Mouse (Mus musculus) embryonic fibroblast, embryonic 13.5 days (primary cell): ENCODE data around the gene Tlx2. TPM values are rescaled to one million over a fixed set of nuclear protein-coding genes. Genes with fewer than 3 reads are reported as not detected.

ENCODE experiments used
- H3K27ac ChIP-seq: 2 replicates; pipeline ENCODE4 v1.5.1; 2012; ENCODE audit warnings: low read length, control low read depth, inconsistent platforms; ENCODE audit not compliant: insufficient read depth
- H3K4me1 ChIP-seq: 2 replicates; pipeline ENCODE4 v1.6.1; 2011; ENCODE audit warnings: low read length; ENCODE audit not compliant: control insufficient read depth, insufficient read depth
- H3K4me3 ChIP-seq: 2 replicates; pipeline ENCODE4 v1.5.1; 2011; ENCODE audit warnings: mild to moderate bottlenecking, control low read depth, low read length; ENCODE audit not compliant: insufficient read depth
- CTCF ChIP-seq: IDR thresholded peaks from 2 replicates; pipeline ENCODE4 v1.5.1; 2011; ENCODE audit warnings: mild to moderate bottlenecking, control low read depth, low read length, moderate library complexity, borderline replicate concordance; ENCODE audit not compliant: insufficient read depth
- POLR2A ChIP-seq: IDR thresholded peaks from 2 replicates; pipeline ENCODE4 v1.6.1; 2011; ENCODE audit warnings: low read depth, mild to moderate bottlenecking, control low read depth, low read length, moderate library complexity
- polyA plus RNA-seq: library from polyadenylated mRNA; stranded (reverse); fragments of >200 nt; gene quantifications from 2 replicates; pipeline ENCODE4 v1.2.4, GENCODE M21; 2011; ENCODE audit warnings: low read depth; ENCODE audit not compliant: missing spikeins, insufficient read length

The Tlx2 gene
- polyA plus RNA-seq, 1 experiment, result not detected

- no peak for TF ChIP-seq CTCF
- no peak for TF ChIP-seq POLR2A
- H3K4me3 ChIP-seq, result no peak overlapping the region
- no peak overlapping the region for H3K27ac ChIP-seq
- peaks cover 2% of the 10 kb centered on the region; the same call in 1 of the 2 replicates for H3K4me1 ChIP-seq
These were observed 41.5 kb upstream of the Tlx2 start for GRCm38 (mm10) chr6:83111510-83112136.

GRCm38 (mm10) chr6:83108762-83109668 is 38.9 kb upstream of the Tlx2 start, which contains the start of gene Mrpl53:
Mrpl53 (plus strand) TSS chr6:83109040.
- TF ChIP-seq CTCF, result no peak
- TF ChIP-seq POLR2A, result peak; percentile 74
- peak within 1 kb of the TSS; percentile 56 for H3K27ac ChIP-seq
- peak within 1 kb of the TSS; percentile 62 for H3K4me3 ChIP-seq
- H3K4me1 ChIP-seq, result no peaks in the 10 kb centered on the region

GRCm38 (mm10) chr6:83107566-83108400 is 37.7 kb upstream of the Tlx2 start:
- no peaks in the 10 kb centered on the region for H3K4me1 ChIP-seq
- no peak overlapping the region for H3K27ac ChIP-seq
- TF ChIP-seq POLR2A, result no peak
- TF ChIP-seq CTCF, result peak; percentile 87
- H3K4me3 ChIP-seq, result peak overlapping the region; percentile 62; the same call in 1 of the 2 replicates

GRCm38 (mm10) chr6:83104158-83104557 is 34.1 kb upstream of the Tlx2 start:
- Histone ChIP-seq H3K27ac (no peak overlapping the region), H3K4me3 (no peak overlapping the region), H3K4me1 (no peaks in the 10 kb centered on the region)
- 0 out of 2 replicates have a peak, but pooled peaks have one; percentile 5 for TF ChIP-seq POLR2A
- no peak for TF ChIP-seq CTCF

DNA sequence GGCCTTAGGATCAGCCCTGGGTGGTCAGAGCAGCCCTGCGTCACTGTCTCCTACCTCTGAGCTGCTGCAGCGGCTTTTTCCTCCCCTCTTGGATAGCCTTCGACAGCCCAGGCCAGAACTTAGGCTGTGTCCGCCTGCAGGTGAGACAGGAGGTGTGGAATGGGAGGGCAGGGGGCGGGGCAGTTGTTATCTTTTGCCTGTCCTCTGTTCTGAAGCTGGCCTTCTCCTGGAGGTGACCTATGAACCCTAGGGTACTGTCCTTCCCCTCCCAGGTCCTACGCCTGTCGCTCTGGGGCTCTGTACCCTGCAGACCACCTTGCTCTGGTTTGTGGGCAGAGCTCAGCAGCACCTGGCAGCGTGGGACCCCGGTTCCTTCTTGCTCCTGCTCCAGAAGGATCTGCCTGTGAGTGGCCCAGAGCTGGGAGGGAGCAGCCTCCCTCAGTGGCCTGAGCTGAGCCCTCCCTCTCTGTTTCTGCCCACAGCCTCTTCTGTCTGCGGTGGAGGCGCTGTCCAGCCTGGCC is 33.1 kb upstream of the Tlx2 start:
- no peak overlapping the region for H3K27ac ChIP-seq
- H3K4me3 ChIP-seq, result no peak overlapping the region
- H3K4me1 ChIP-seq, result no peaks in the 10 kb centered on the region
- no peak for TF ChIP-seq POLR2A
- no peak for TF ChIP-seq CTCF

DNA sequence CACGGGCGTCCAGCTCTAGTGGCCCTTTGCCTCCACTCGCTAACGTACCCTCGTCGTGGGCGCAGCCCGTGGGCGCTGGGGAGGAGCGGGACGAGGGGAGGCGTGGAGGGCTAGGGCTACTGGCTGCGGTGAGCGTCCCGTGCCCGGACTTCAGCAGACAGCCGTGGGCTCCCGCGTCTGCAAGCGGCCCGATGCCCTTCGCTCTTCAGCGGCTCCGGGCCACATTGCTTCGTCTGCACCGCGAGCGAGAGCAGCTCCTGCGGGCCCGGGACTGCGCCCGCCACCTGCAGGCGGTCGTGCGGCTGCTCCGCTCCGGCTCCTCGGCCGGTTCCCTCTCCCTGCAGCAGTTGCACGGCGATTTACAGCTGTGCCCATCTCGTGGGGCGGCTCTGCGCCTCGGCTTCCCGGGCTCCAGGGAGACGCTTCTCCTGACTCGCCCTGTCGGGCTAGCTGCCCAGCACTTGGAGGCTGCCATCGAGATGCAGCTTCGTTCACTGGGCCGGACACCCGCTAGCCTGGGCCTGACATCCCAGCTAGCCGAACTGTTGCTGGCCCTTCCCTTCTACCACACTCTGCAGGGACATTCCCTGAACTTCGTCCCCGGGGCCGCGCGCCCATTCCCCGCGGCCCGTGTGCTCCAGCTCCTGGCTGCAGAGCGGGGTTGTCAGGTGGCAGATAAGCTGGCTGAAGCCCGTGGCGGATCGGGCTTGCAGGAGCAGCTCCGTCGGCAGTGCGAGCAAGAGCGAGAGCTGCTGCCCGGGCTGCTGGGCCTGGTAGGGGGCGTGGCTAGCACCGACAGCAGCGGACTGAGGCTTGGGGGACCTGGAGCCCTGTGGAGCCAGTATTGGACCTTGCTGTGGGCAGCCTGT is 31.8 kb upstream of the Tlx2 start:
- TF ChIP-seq POLR2A, result peak; percentile 44
- TF ChIP-seq CTCF, result 0 out of 2 replicates have a peak, but pooled peaks have one; percentile 7
- Histone ChIP-seq H3K4me1 (no peaks in the 10 kb centered on the region), H3K27ac (no peak overlapping the region), H3K4me3 (peak overlapping the region; percentile 56)

DNA sequence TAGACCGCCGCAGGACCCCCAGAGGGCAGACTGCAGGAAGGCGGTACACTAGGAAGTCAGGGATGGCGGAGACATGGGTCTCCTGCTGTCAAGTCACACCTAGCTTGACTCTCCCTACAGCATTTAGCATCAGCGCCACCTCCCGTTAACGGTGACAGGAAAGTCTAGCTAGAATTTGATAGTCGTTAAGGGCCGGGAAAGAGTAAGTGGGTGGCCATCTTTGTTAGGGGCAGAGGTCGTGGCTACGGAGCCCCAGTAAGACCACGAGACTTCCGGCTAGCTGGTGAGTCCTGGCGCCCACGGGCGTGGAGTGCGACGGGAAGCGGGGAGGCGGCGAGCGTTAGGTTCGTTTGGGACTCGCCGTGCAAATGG is 31.2 kb upstream of the Tlx2 start, which contains the start of the genes Ccdc142 and Gm42688:
Gene Ccdc142, plus strand, starts transcription at position 286 of the 372 bp plus-strand sequence.
Gene Gm42688, plus strand, starts transcription at position 302 of the 372 bp plus-strand sequence.
- Histone ChIP-seq H3K27ac (no peak within 1 kb of the TSS), H3K4me3 (peak within 1 kb of the TSS; percentile 56), H3K4me1 (no peaks in the 10 kb centered on the region)
- TF ChIP-seq CTCF (peak; percentile 47; the same call in 1 of the 2 replicates), POLR2A (peak; percentile 77)

DNA sequence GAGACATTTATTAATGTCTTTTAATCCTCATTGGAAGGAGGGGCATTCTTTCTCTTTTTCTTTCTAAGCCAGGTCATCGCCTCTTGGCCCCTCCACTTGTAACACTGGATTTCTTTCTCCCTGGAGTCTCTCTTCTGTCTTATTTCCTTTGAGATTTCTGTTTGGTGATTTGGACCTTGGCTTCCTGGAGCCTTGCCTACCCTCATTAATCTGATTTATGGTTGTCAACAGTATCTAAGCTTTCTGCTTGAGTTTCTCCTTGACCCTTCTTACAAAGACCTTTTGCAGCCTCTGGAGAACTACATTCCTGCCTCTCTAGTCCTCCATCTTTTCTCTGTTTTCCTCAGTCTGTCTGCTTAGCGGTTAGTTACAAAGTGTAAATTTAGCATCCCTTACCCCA is 28.3 kb upstream of the Tlx2 start:
- no peak for TF ChIP-seq CTCF
- TF ChIP-seq POLR2A, result no peak
- no peak overlapping the region for H3K27ac ChIP-seq
- H3K4me1 ChIP-seq, result no peaks in the 10 kb centered on the region
- no peak overlapping the region for H3K4me3 ChIP-seq
